In the genomic region with DNA sequence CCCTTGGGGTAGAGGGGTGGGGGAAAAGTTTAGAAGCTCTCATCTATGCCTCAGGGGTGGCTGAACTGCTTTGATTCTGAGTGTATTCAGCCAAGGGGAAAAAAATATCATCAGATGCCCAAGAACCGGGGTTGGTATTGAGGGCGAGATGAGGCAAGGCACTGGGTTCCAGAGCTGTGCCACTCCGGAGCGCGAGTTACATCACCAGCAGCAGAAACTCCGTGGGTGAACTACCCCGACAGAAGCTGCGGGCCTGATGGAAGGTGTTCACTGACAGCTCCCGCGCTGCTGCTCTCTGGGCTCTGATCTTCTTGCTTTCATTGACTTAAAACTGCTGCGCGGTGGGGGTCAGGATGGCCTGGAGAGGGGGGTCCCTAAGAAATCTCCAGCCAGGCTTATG, we compare ENCODE assay signal across 8 mouse cellular contexts. TPM values are rescaled to one million over a fixed set of nuclear protein-coding genes. Genes with fewer than 3 reads are reported as not detected.
DNase-seq lines count a peak whose midpoint lies in the region; ATAC-seq and TF ChIP-seq lines count a peak whose summit lies in the region.

No protein-coding gene starts in this region.

- TF ChIP-seq CTCF in E14TG2a.4 (conservative IDR thresholded peaks at IDR 0.05; ENCODE audit: low read length) = no peak

- peak overlapping the region; percentile 92 for H3K27ac ChIP-seq in forebrain, embryonic 10.5 days
- H3K27ac ChIP-seq in limb, embryonic 12.5 days = no peak overlapping the region
- H3K27ac ChIP-seq in neural tube, embryonic 13.5 days (replicated peaks) = no peak overlapping the region

- H3K4me1 ChIP-seq in E14TG2a.4 (replicated peaks; ENCODE audit: low read depth, low read length) = peaks cover 22% of the 10 kb centered on the region
- peaks cover 52% of the 10 kb centered on the region for H3K4me1 ChIP-seq in forebrain, embryonic 10.5 days
- H3K4me1 ChIP-seq in limb, embryonic 12.5 days (replicated peaks) = peaks cover 23% of the 10 kb centered on the region
- H3K4me1 ChIP-seq in neural tube, embryonic 13.5 days (replicated peaks) = peaks cover 28% of the 10 kb centered on the region

- peaks cover 58% of the 10 kb centered on the region for H3K27me3 ChIP-seq in E14TG2a.4 (ENCODE audit: insufficient read depth, low read length)
- H3K27me3 ChIP-seq in forebrain, embryonic 10.5 days (ENCODE audit: poor library complexity, severe bottlenecking) = peaks cover 56% of the 10 kb centered on the region
- H3K27me3 ChIP-seq in limb, embryonic 12.5 days = peaks cover 20% of the 10 kb centered on the region
- H3K27me3 ChIP-seq in neural tube, embryonic 13.5 days = peaks cover 19% of the 10 kb centered on the region

- no peak for ATAC-seq in limb, embryonic 12.5 days (ENCODE audit: insufficient number of reproducible peaks, insufficient read depth, low FRiP score, low TSS enrichment, low read depth)
- ATAC-seq in neural tube, embryonic 13.5 days (ENCODE audit: low read depth) = peak; percentile 1; the same call in 1 of the 2 replicates

- intact Hi-C loops in gastrocnemius, postnatal 36 days (cut with DNase I) = no loop called here

- no peaks in the 10 kb centered on the region for H3K9me3 ChIP-seq in E14TG2a.4 (ENCODE audit: low read length)
- H3K9me3 ChIP-seq in forebrain, embryonic 10.5 days = no peaks in the 10 kb centered on the region
- H3K9me3 ChIP-seq in limb, embryonic 12.5 days = no peaks in the 10 kb centered on the region
- H3K9me3 ChIP-seq in neural tube, embryonic 13.5 days = no peaks in the 10 kb centered on the region

- DNase-seq in frontal cortex, postnatal 36 days (ENCODE audit: low spot score in 2 of 2) = peak; percentile 50 to 54
- DNase-seq in frontal cortex, postnatal 14 days (ENCODE audit: low spot score in 2 of 2) = no peak
- no peak for DNase-seq in forebrain, embryonic 10.5 days (ENCODE audit: extremely low spot score, low spot score)
- DNase-seq in gastrocnemius, postnatal 36 days = no peak
- DNase-seq in kidney, postnatal 36 days = no peak

- H3K9ac ChIP-seq in limb, embryonic 12.5 days (replicated peaks) = peak overlapping the region; percentile 81; the same call in 1 of the 2 replicates
- H3K9ac ChIP-seq in neural tube, embryonic 13.5 days = peak overlapping the region; percentile 90

- peak overlapping the region; percentile 78 for H3K4me3 ChIP-seq in E14TG2a.4 (replicated peaks; ENCODE audit: low read length)
- peak overlapping the region; percentile 90 for H3K4me3 ChIP-seq in forebrain, embryonic 10.5 days
- H3K4me3 ChIP-seq in limb, embryonic 12.5 days (replicated peaks) = peak overlapping the region; percentile 76
- peak overlapping the region; percentile 63 for H3K4me3 ChIP-seq in neural tube, embryonic 13.5 days

- 2% methylated on average over 12 of the region's 12 CpGs for WGBS in forebrain, embryonic 10.5 days
- 11% methylated on average over 12 of the region's 12 CpGs for WGBS in limb, embryonic 12.5 days
- WGBS in neural tube, embryonic 13.5 days = 8% methylated on average over 12 of the region's 12 CpGs

- H3K4me2 ChIP-seq in limb, embryonic 12.5 days = peak overlapping the region; percentile 93
- peak overlapping the region; percentile 93 for H3K4me2 ChIP-seq in neural tube, embryonic 13.5 days

- H3K36me3 ChIP-seq in E14TG2a.4 (ENCODE audit: insufficient read depth, low read length) = no peaks in the 10 kb centered on the region
- no peaks in the 10 kb centered on the region for H3K36me3 ChIP-seq in forebrain, embryonic 10.5 days (replicated peaks)
- H3K36me3 ChIP-seq in limb, embryonic 12.5 days = no peaks in the 10 kb centered on the region
- no peaks in the 10 kb centered on the region for H3K36me3 ChIP-seq in neural tube, embryonic 13.5 days

RNA-seq across cellular contexts. Expression of a gene that starts 1.1 kb away (rescaled TPM):
- polyA plus RNA-seq in forebrain, embryonic 10.5 days (2016; fragmentation: Nextera tagmentation; extraction: Ambion mirVana) = 66.2 and 67.3 TPM in 2 replicates
- polyA plus RNA-seq in limb, embryonic 12.5 days (2016; fragmentation: Nextera tagmentation; extraction: Ambion mirVana) = 92.0 and 96.1 TPM in 2 replicates
- 24.8 and 33.7 TPM in 2 replicates for polyA plus RNA-seq in neural tube, embryonic 13.5 days (2015; fragmentation: Nextera tagmentation; extraction: Ambion mirVana)
- 1 to 10 TPM; 1.4 to 1.5 TPM for total RNA-seq in gastrocnemius, postnatal 36 days (2021)

Comparison
In these comparisons a context has a peak if more than half of its experiments do, and no peak if none do; other contexts are left out.
1. DNase-seq: peak in frontal cortex, postnatal 36 days (2 of 2); none in frontal cortex, postnatal 14 days (0 of 2), forebrain, embryonic 10.5 days (single experiment), gastrocnemius, postnatal 36 days (0 of 2) and kidney, postnatal 36 days (0 of 2).
2. Peak in every context shown above with its lines, with median percentiles within 50 percentile points of each other: H3K4me3 ChIP-seq.